Mouse (Mus musculus) liver, embryonic 14.5 days (tissue): Measurements from ENCODE around the gene Iqca.

Experiments
- CTCF ChIP-seq: IDR thresholded peaks from 2 replicates; pipeline ENCODE4 v1.5.1; 2016; ENCODE audit warnings: antibody characterized with exemption, low read depth, control low read depth
- EP300 ChIP-seq: IDR thresholded peaks from 2 replicates; pipeline ENCODE4 v1.6.1; 2016; ENCODE audit warnings: antibody characterized with exemption, low read depth

GRCm38 (mm10) chr1:90163161-90163560, 10.0 kb upstream of the Iqca start:
- TF ChIP-seq CTCF: no peak
- TF ChIP-seq EP300: no peak
